Comparison of ENCODE assay signal across 9 mouse cellular contexts in genomic region chr8:109155489-109155888, GRCm38 (mm10).
DNase-seq lines count a peak whose midpoint lies in the region.
"Had no signal": no experiment of that assay in that cellular context is flagged by ENCODE, and none has a peak within 500 bp of the region (broad histone marks: within the 10 kb centered on the region; RNA-seq: fewer than 3 reads in every experiment).

No protein-coding gene starts in this region.

- intact Hi-C loops in heart, postnatal 36 days (cut with DNase I): no loop called here

- DNase-seq in adrenal gland, postnatal 25 days: peak; percentile 23
- no peak for DNase-seq in adrenal gland, adult 2 months
- DNase-seq in urinary bladder, postnatal 14 days (ENCODE audit: low spot score): peak; percentile 69
- no peak for DNase-seq in urinary bladder, postnatal 10 days (ENCODE audit: low spot score)
- DNase-seq in heart, postnatal 36 days: peak; percentile 49 to 59
- peak; percentile 18 to 66 for DNase-seq in urinary bladder, postnatal 36 days (ENCODE audit: low spot score in 2 of 2)
- DNase-seq in c-Kit-positive CD71-positive TER-119-positive erythroid progenitor cells, embryonic 14.5 days (ENCODE audit: low spot score): no peak
- DNase-seq in left cerebral cortex, adult 8-10 months (ENCODE audit: low spot score in 2 of 2): no peak
- DNase-seq: B cell, adult 2 months had no signal

Comparison
In these comparisons a context has a peak if more than half of its experiments do, and no peak if none do; other contexts are left out.
1. DNase-seq: peak in adrenal gland, postnatal 25 days (single experiment), urinary bladder, postnatal 14 days (single experiment), heart, postnatal 36 days (2 of 2) and urinary bladder, postnatal 36 days (2 of 2); none in adrenal gland, adult 2 months (single experiment), urinary bladder, postnatal 10 days (single experiment), c-Kit-positive CD71-positive TER-119-positive erythroid progenitor cells, embryonic 14.5 days (single experiment) and left cerebral cortex, adult 8-10 months (0 of 2).